Comparison of ENCODE assay signal across 17 mouse cellular contexts in the genomic region with DNA sequence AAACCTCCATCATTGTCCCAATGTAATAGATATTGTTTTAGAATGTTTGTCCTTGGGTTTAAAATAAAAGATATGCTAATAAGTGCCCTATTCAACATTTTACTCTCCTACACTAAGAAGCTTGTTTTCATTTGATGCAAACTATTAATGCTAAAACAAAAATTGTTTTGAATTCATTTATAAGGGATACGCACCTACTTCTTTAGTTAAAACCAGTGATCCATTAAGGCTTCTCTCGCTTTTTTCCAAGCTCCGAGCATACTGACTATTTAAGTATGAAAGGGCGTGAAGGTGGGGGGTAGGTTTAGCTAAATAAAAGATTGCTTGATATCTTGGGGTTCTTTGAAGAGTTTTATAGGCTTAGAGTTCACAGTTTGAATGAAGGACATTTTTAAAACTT.
"Had no signal": no experiment of that assay in that cellular context is flagged by ENCODE, and none has a peak within 500 bp of the region (broad histone marks: within the 10 kb centered on the region; RNA-seq: fewer than 3 reads in every experiment).

No protein-coding gene starts in this region.

- H3K36me3 ChIP-seq: liver, embryonic 15.5 days; lung, embryonic 15.5 days; midbrain, embryonic 13.5 days; neural tube, embryonic 12.5 days; stomach, embryonic 15.5 days had no signal

- ATAC-seq: liver, postnatal 0 days; lung, postnatal 0 days; midbrain, embryonic 13.5 days had no signal

- H3K4me2 ChIP-seq: liver, embryonic 15.5 days; lung, embryonic 15.5 days; midbrain, embryonic 13.5 days; neural tube, embryonic 12.5 days; stomach, embryonic 15.5 days had no signal

- H3K9me3 ChIP-seq: liver, embryonic 15.5 days; lung, embryonic 15.5 days; megakaryocyte, embryonic 14.5 days; midbrain, embryonic 13.5 days; neural tube, embryonic 12.5 days; stomach, embryonic 15.5 days had no signal

- H3K27me3 ChIP-seq: liver, embryonic 15.5 days; lung, embryonic 15.5 days; megakaryocyte, embryonic 14.5 days; neural tube, embryonic 12.5 days; stomach, embryonic 15.5 days had no signal

- H3K4me1 ChIP-seq: liver, embryonic 15.5 days; lung, embryonic 15.5 days; megakaryocyte, embryonic 14.5 days; neural tube, embryonic 12.5 days; stomach, embryonic 15.5 days had no signal

- DNase-seq: liver, postnatal 0 days; lung, adult 2 months; lung, postnatal 14 days; lung, postnatal 36 days; right cerebral cortex, postnatal 14 days; thymus, adult 2 months; thymus, postnatal 25 days; thymus, postnatal 4 days had no signal

- H3K27ac ChIP-seq: liver, embryonic 15.5 days; lung, embryonic 15.5 days; macrophage; neural tube, embryonic 12.5 days; stomach, embryonic 15.5 days; stomach, postnatal 0 days had no signal

- H3K9ac ChIP-seq: liver, embryonic 15.5 days; liver, postnatal 0 days; lung, embryonic 15.5 days; midbrain, embryonic 13.5 days; neural tube, embryonic 12.5 days; stomach, embryonic 15.5 days had no signal

- H3K4me3 ChIP-seq: liver, embryonic 15.5 days; lung, embryonic 15.5 days; megakaryocyte, embryonic 14.5 days; midbrain, embryonic 13.5 days; neural tube, embryonic 12.5 days; stomach, embryonic 15.5 days had no signal
